Mouse (Mus musculus) lung, postnatal 0 days (tissue): ENCODE data around the gene Naa38.

Experiments used
- CTCF ChIP-seq: IDR thresholded peaks from 2 replicates; pipeline ENCODE4 v1.5.1; 2016; ENCODE audit warnings: antibody characterized with exemption, mild to moderate bottlenecking
- EP300 ChIP-seq: IDR thresholded peaks from 2 replicates; pipeline ENCODE4 v1.6.1; 2016; ENCODE audit warnings: antibody characterized with exemption, mild to moderate bottlenecking, control low read depth

DNA sequence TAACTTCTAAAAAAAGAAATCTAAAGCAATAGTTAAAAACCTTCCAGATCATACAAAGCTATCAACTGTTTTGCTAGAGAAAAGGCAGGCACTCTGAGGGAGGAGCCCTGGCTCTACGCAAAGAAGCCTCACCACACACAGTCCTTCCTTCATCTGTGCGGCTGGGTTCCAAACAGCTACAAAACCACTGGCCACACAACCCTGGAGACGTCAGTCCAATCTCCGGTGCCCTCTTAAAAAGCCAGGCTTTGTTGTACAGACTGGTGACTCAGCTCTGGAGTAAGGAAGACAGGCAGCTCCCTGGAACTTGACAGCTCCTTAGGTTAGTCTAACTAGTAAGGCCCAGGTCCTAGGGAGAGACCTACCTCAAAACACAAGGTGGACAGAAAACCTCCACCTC, 19.6 kb upstream of the Naa38 start:
- TF ChIP-seq CTCF (no peak), EP300 (no peak)
